Mouse (Mus musculus): ENCODE measurements around the gene Acvr1b.

Gene Acvr1b

GRCm38 (mm10) chr15:101248029-101248710 lies 74.3 kb downstream of the Acvr1b start:
- DNase-seq (ENCODE audit: low read depth, low spot score) = no peak

- DNase-seq (ENCODE audit: low read depth, low spot score) = no peak
Observed at GRCm38 (mm10) chr15:101250220-101250800, 76.4 kb downstream of the Acvr1b start.

GRCm38 (mm10) chr15:101251930-101252329 lies 78.1 kb downstream of the Acvr1b start:
- DNase-seq (ENCODE audit: low read depth, low spot score) = no peak

- DNase-seq (ENCODE audit: low read depth, low spot score) = no peak
Observed at GRCm38 (mm10) chr15:101252614-101253013, 78.7 kb downstream of the Acvr1b start.

- no peak for DNase-seq (ENCODE audit: low read depth, low spot score)
Observed at GRCm38 (mm10) chr15:101253563-101253885, 79.7 kb downstream of the Acvr1b start.

GRCm38 (mm10) chr15:101253886-101254795 lies 80.3 kb downstream of the Acvr1b start, which contains the start of gene Nr4a1:
Gene Nr4a1, plus strand, starts transcription at chr15:101254269.
- DNase-seq (ENCODE audit: low read depth, low spot score) = peak; percentile 69

- DNase-seq (ENCODE audit: low read depth, low spot score) = no peak
Observed at GRCm38 (mm10) chr15:101255842-101256462, 82.1 kb downstream of the Acvr1b start.

- DNase-seq (ENCODE audit: low read depth, low spot score) = no peak
Observed at GRCm38 (mm10) chr15:101256463-101257206, 82.8 kb downstream of the Acvr1b start.

- no peak for DNase-seq (ENCODE audit: low read depth, low spot score)
Observed at GRCm38 (mm10) chr15:101258420-101258819, 84.6 kb downstream of the Acvr1b start.

GRCm38 (mm10) chr15:101259922-101260321 lies 86.1 kb downstream of the Acvr1b start:
- no peak for DNase-seq (ENCODE audit: low read depth, low spot score)

GRCm38 (mm10) chr15:101260387-101260786 lies 86.5 kb downstream of the Acvr1b start:
- DNase-seq (ENCODE audit: low read depth, low spot score) = no peak

- DNase-seq (ENCODE audit: low read depth, low spot score) = no peak
Observed at GRCm38 (mm10) chr15:101260874-101261622, 87.2 kb downstream of the Acvr1b start.

GRCm38 (mm10) chr15:101262502-101262901 lies 88.6 kb downstream of the Acvr1b start:
- no peak for DNase-seq (ENCODE audit: low read depth, low spot score)
